Mouse (Mus musculus) common myeloid progenitor, adult 5-6 weeks (primary cell): ENCODE measurements around the gene Pygo1. TPM values are rescaled to one million over a fixed set of nuclear protein-coding genes. Genes with fewer than 3 reads are reported as not detected.

ENCODE experiments used
- ATAC-seq: replicated peaks from 2 replicates; pipeline ENCODE4 v1.8.0; 2016; ENCODE audit warnings: low read depth, mild to moderate bottlenecking, moderate TSS enrichment, inconsistent platforms; ENCODE audit not compliant: poor library complexity, severe bottlenecking
- total RNA-seq: library from RNA; stranded (forward); fragments of 200-1000, 187-1606 nt; gene quantifications from 2 replicates; pipeline ENCODE4 v1.2.3, GENCODE M21; 2017

Pygo1 gene
- total RNA-seq, 1 experiment from 2014 or later: not detected

- ATAC-seq: no peak
These were observed 62.3 kb downstream of the Pygo1 start for GRCm38 (mm10) chr9:72987703-72988102.

- no peak for ATAC-seq
These were observed 63.3 kb downstream of the Pygo1 start for GRCm38 (mm10) chr9:72988706-72989105.

GRCm38 (mm10) chr9:72991420-72991819 lies 66.0 kb downstream of the Pygo1 start:
- 0 out of 2 replicates have a peak, but pooled peaks have one; percentile 25 for ATAC-seq

- no peak for ATAC-seq
These were observed 67.1 kb downstream of the Pygo1 start for GRCm38 (mm10) chr9:72992576-72992975.

- ATAC-seq: no peak
These were observed 70.7 kb downstream of the Pygo1 start for GRCm38 (mm10) chr9:72996167-72996566.

GRCm38 (mm10) chr9:72996806-72997205 lies 71.4 kb downstream of the Pygo1 start:
- ATAC-seq: no peak

- no peak for ATAC-seq
These were observed 75.0 kb downstream of the Pygo1 start for GRCm38 (mm10) chr9:73000487-73000886.

- ATAC-seq: no peak
These were observed 76.0 kb downstream of the Pygo1 start for GRCm38 (mm10) chr9:73001314-73002011.

Other genes starting within 250 kb of the Pygo1 start
- gene Prtg, start 118.8 kb upstream of the Pygo1 start, total RNA-seq: not detected in 2 replicates
- gene Dyx1c1, start 33.1 kb downstream of the Pygo1 start, total RNA-seq: 0.55 TPM in 1 of 2 replicates, not detected in the other
- 0.18 TPM in 1 of 2 replicates, not detected in the other for gene Gm44503, start 33.2 kb downstream of the Pygo1 start, total RNA-seq
- gene Ccpg1os, start 59.7 kb downstream of the Pygo1 start, total RNA-seq: 11.1 and 13.3 TPM in 2 replicates
- 31.7 and 43.7 TPM in 2 replicates for gene Ccpg1, start 59.8 kb downstream of the Pygo1 start, total RNA-seq
- 15.6 and 17.4 TPM in 2 replicates for gene Pigb, start 114.7 kb downstream of the Pygo1 start, total RNA-seq
- 55.6 and 67.6 TPM in 2 replicates for gene Rab27a, start 119.2 kb downstream of the Pygo1 start, total RNA-seq
- not detected in 2 replicates for gene Khdc3, start 176.2 kb downstream of the Pygo1 start, total RNA-seq
- gene Gm20509, start 176.8 kb downstream of the Pygo1 start, total RNA-seq: not detected in 2 replicates
- 217 and 257 TPM in 2 replicates for gene Rsl24d1, start 187.8 kb downstream of the Pygo1 start, total RNA-seq